Mouse (Mus musculus): ENCODE measurements at regions not wholly inside any gene's neighbourhood (a gene's known extent, or its start where the extent isn't known, plus 50 kb on each side); places are given as distances from the start of the nearest gene placed in this dataset.
A peak's percentile ranks its signal among the peaks of the same experiment; 100 is the strongest.

DNA sequence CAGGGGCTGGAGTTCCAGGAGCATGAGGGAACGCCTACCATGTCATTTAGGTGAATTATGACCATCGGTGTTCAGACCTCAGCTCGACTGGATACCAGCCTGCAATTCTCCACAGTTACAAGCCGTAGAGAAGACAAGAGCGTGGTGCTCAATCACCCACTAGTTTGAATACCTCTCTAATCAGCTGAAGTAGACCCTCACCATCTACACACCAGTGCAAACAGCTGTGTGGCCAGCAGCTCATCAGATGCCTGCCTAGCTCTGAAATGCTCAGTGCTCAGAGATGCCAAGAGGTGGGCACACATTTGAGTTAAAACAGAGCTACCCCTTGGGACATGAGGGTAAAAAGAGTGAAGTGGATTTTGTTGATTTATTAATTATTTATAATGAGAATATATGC lies 660.2 kb downstream of the Magi1 start:
- DNase-seq: no peak

DNA sequence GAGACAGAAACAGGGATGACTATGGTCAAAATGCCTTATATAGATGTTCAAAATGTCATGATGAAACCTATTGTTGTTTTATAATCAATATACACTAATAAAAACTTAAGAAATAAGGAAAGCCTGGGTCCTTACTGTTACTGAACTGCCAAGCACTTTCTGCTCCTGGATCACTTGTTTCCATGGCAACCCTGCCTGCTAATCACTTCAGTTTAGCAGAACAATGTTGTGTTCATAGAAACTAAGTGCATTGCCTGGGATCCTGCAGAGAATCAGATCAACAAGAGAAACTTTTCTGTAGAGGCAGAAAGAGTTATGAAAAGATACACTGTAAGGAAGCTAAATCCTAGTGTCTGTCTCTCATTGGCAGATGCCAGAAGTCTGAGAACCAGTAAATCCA lies 666.8 kb downstream of the Magi1 start:
- no peak for DNase-seq

DNA sequence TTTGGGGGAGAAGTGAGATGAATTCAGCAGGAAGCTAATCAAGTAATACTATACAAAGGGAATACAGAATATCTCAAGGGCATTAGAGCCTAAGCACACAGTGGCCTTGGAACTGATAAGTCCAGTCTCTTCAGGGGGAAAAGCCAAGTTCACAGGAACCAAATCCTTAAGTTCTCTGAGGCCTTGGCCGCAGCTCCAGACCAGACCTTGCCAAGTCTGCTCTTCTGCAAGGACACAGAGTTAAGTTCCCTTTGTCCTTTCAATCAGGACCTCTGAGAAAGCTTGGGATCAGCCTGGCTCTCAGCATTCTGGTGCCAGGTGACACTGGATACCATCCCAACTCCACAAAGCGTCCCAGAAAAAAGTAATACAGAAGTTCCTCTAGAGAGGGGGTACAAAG lies 657.1 kb upstream of the Adamts9 start:
- no peak for DNase-seq

DNA sequence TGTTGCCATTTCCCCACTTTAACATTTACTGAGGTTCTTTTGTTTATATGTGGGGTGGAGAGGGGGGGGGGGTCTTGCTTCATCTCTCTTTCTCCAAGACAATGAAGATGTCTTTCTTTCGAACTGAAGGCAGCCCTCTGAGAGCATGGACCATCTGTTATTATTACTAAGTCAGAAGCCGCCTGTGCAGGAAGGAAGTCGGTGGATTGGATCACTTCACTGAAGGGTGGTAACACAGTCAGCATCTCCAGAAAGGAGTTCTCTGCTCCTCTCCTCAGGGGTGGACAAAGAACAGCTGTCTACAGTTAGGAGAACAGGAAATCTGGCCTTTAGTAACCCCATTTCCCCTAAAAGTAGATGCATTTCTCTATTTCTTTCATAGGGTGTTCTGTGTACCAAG lies 656.1 kb upstream of the Adamts9 start:
- DNase-seq: no peak

DNA sequence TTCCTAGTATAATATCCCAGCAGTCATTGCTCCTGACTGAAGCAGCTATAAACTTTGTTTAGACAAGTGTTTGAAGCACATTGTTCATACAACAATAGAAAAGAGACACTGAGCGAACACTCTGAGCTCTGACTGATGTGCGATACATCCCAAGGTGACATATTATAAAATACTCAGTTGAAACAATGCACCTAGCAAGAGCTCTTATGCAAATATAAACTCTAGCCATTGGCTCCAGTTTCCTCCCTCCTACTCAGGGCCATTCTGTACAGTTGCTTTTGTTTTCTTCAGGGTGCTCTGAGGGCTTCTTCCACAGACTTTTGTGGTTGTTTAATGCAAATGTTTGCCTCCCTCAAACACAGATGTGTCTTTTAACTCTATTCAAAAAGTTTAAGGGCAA lies 646.6 kb upstream of the Adamts9 start:
- no peak for DNase-seq

DNA sequence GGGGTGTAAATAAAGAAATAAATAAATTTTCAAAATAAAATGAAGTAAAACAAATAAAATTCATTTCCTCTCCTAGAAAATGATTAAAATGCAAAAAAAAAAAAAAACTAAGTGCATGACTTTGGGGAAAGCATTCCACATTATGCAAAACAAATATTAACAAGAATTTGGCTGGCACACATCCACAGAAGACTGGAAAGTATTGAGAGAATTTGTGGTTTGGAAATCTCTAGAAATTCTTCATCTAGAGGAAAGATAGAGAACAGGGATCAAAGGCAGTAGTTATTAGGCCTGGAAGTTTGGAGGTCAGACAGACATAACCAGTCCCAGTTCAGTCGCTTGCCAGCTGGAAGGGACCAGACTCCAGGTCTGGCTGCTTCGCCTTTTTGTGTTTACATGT lies 643.6 kb upstream of the Adamts9 start:
- DNase-seq: no peak

DNA sequence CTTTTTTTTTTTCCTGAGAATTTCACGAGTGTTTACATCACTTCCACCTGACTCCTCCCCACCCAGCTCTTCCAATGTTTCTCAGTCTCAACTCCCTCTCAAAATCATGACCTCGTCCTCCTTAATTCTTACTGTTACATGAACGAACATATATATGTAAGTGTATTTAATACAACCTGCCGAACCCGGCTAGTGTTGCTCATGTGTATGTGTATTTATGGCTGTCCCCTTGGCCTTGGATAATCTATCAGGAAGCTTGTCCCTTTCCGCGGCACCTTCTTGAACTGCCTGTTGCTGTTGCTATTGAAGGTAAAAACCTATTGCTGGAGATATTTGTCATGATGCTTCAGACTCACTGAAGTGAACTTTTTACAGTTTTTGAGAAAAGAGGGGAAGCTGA lies 637.8 kb upstream of the Adamts9 start:
- no peak for DNase-seq

DNA sequence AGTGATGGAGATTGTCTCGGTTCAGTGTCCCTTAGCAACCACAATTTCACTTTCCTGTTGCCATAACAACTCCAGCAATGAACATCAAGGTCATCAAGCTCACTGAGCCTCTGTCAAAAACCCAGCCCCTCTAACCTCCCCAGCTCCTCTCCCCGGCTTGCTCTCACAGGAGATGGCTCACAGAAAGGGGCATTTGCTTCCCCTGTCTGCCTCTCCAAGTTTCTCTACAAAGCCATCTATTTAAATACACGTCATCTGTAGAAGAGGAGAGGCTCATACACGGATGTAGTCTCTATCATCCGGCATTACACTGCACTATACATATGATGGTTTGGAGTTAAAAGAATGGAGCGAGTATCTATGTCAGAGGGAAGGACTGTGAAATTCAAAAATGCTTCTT lies 637.4 kb upstream of the Adamts9 start:
- DNase-seq: no peak

DNA sequence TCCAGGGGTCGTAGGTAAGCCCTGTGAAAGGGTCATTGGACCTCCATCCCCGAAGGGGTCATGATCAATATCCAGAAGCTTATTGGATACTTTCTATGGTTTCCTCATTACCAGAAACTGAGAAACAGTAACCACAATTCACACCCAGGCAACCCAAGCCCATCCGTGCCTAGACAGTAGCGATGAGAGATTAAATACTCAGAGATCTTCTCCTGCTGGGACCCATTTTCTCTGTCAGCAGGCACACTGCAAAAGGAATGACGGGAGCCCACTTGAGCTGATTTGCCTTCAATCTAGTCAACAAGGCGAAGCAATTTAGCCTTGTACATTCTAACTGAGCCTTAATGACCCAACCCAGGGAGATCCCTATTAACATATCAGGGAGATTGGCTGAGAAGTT lies 632.0 kb upstream of the Adamts9 start:
- no peak for DNase-seq

DNA sequence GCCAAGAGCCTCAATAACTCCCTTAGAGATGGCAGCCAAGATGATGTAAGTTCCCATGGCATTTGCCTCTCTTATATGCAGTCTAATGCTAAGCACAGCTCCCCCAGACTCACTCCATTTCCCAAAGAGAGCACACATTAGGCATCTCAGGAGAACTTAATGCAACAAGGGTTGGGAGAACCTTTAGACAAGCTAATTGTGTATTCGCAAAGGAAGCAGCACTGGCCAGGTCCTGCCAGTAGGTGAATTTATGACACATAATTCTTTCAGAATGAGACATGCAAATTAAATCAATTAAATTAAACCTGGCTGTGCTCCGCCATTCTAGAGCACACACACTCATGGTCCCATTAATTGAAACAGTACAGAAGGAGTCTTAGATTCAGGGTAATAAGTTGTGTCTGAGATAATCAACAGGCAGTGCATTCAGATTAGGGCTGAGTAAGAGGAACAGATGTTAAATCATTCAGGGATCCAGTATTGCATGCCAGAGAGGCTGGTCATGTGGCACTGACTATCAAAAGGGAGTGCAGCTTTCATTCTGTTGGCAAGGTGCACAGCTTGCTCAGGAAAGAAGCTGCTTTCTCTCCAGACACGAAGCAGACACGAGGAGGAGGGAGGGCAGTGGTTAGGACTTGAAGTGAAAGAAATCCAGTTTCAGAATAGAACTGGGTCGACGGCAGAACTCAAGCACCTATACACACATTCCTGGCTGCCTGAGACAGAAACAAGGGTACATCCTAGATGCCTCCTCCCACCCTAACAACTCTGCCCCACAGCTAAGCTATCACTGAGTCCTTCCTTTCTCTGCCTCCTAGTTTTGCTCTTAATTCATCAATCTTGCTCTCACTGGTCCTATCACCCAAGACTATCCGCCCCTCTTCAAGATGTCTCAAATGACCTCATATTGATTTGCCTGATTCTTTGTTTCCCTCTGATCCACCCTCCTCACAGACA lies 630.7 kb upstream of the Adamts9 start:
- peak; percentile 7 for DNase-seq

DNA sequence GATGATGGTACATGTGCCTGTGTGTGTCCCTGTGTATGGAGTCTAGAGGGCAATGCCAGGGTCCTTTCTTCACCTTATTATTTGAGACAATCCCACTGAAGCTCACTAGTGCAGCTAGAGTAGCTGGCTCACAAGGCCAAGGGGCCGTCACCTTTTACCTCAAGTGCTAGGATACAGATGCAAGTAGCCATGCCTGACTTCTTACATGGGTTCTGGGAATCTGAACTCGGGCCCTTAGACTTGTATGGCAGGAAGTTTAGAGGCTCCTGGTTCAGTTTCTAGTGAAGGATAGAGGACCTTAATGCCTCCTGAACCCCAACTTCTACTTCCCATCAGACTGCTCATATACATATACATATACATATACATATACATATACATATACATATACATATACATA lies 626.6 kb upstream of the Adamts9 start:
- DNase-seq: no peak

DNA sequence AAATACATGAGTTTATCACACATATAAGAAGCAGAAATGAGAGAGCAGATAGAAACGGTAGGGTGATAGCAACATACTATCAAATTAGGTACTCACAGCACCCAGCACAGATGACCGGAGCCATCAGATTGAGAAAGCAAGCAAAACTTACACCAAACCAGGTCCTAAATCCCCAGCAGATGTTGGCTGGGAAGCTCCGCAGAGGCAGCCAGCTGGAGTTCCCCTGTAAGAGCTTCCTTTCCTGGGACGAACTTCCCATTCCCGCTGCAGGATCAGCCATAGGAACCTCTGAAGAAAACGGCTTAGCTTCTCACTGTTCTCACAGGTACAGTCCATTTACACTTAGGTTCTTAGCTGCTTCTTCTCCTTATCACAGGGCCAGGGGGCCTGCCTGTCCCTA lies 625.9 kb upstream of the Adamts9 start:
- DNase-seq: no peak

DNA sequence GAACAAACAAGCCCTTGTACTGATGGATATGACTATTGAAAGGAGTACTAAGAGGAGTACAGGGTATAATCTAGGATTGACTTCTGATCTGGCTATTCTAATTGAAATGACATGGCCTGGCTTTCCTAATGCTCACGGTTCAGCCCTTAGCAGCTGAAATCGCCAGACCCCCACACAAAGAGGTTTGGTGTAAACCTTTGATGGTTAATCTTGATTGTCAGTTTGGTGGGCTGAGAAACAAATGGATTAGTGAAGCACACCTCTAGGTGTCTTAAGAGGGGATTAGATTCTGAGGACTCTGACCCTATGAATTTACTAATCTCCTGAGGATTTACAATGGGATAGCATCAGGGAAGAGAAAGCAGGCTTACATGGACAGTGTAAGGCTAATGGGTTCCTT lies 623.4 kb upstream of the Adamts9 start:
- DNase-seq: no peak

DNA sequence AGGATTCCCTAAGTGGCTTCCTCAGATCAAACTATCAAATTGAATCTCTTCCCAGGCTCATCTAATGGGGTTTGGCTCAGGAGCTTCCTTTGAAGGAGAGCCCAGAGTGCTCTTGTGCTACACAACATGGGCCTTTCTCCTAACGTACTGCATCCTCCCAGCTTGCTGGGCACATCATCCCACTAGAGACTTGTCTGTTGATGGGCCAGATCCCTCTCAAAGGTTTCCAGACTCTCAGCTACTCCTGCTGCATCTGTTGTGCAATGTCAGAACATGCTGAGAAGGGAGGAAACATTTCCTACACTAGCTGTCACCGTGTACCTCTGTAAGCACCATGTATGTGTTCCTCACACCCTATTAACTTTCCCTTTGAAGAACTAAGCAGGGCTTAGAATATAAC lies 605.0 kb upstream of the Adamts9 start:
- no peak for DNase-seq

DNA sequence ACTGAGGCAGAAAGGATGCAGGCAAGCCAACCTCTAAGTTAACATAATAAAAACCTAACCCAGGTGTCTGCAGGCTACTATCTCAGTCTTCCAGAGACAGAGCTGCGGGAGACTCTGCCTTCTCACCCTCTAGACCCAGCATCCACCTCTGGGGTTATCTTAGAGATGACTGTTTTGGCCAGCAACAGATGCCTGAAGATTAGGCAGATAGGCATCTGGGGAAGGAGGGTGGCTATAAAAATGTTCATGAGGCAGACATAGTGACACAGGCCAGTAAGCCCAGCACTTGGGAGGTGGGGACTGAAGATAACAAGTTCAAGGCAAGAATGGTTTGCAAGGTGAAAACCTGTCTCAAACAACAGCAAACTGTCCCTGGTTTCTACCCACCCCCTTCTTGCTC lies 601.0 kb upstream of the Adamts9 start:
- no peak for DNase-seq

DNA sequence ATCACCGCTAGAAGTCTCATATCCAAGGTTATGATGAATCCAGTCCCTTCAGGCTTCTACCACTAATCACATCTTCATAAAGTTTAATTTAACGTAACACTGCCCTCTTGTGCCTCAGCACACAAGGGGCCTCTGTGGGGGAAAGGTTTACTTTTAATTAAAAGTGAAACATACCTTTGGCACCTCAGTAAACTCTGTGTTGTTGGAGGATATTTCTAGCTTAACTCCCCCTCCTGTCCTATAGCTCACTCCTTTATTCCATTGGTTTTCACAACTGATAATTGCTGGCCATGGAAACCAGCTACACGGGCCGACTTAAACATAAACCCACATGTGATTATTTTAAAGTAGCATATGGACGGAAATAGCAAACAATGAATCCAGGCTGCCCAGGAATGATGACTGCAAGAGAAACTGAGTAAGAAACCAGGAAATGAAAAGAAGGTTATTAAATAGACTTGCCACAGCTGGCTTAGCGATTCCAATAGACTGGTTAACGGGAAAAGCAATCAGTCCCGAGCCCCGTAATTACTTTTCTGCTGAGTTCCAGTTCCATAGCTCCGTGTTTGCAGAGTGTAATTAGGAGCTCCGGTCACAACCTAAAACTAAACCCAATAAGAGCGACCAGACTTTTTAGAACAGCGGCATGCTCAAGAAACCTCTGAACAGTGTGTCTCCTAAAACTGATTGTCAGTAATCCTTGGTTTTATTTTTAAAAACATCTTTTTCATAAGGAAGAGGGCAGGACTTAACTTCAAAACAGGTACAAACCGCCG lies 600.2 kb upstream of the Adamts9 start:
- DNase-seq: no peak

DNA sequence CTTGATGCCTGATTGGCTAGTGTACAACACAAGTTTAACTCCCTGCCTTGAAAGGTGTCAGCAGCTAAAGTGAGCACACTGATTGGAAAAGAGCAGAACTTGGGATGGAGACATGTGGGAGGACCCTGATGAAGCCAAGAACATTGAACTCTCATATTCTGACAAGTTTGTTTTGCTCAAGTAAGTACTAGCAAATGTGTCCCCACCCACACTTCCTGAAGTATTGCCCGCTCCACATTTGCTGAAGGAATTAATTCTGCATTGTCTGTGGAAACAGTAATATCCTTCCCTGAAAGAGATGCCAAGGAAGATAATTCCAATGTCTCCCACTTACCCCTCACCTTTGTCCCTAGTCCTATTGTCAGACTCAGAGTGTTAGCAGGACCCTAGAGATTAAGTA lies 596.3 kb upstream of the Adamts9 start:
- no peak for DNase-seq

DNA sequence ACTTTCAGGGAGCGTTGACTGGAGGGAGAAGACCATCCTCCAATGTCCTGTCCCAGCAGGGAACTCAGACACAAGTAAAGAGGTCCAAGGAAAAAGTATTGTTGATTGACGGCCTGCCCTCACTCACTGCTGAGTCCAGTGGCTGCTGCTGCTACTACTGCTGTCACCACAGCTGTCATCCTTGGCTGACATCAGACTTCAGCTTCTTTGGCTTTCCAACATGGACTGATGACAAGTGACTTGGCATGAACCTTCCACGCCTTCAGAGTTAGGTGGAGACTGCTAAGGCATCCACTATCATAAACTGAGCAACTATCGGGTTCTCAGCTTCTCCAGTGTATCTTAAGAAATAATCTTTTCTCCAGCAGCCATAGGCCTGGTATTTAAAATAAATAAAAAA lies 595.9 kb upstream of the Adamts9 start:
- peak; percentile 5 for DNase-seq

DNA sequence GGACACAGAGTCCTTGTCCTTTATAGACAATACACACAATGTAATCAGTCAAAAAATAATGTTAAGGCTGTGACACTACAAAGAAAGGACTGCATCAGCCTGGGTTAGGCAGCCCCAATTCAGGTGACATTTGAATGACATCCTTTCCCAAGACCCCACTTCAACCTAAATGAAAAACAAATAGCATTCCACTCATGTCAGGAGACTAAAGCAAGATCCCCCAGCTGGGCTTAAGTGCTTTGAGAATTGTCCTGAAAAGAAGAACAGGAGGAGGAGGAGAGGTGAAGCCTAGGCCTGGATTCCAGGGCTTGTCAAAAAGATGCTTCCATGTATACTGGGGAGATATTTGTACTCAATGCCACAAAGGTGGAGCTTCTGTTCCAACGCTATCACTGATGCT lies 594.7 kb upstream of the Adamts9 start:
- DNase-seq: no peak

DNA sequence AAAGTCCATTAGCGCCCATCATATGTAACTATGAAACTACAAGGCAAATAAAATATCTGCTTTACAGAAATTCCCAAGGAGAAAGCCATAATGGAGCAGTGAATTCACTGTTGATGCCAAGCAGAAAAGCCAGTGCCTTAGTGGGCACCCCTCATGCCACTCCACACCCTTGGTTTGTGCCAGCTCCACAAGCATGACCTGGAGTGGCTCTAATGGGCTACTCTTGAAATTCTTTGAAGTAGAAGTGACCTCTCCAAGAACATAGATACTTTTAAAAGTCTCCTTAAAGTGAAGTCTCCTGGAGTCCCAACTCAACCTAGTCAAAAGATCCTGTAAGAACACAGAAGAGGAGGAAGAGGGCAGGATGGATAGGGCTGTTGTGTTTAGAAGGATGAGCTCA lies 593.8 kb upstream of the Adamts9 start:
- DNase-seq: no peak

DNA sequence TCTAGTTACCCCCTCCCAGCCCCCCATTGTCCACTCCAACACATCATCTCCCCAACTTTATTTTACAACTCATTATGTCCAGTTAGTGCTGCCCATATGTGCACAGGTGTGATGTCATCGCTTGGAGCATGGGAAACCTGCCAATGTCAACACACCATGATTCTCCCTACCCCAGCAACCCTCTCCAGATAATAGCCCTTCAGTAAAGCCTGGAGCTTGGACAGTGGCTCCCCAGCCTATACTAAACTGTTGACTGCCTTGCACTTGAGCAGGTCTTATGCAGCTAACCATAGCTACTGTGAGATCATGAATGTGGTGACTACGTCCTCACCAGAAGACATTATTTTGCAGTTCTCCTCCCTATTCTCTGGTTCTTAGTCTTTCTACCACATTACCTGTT lies 570.5 kb upstream of the Adamts9 start:
- no peak for DNase-seq

DNA sequence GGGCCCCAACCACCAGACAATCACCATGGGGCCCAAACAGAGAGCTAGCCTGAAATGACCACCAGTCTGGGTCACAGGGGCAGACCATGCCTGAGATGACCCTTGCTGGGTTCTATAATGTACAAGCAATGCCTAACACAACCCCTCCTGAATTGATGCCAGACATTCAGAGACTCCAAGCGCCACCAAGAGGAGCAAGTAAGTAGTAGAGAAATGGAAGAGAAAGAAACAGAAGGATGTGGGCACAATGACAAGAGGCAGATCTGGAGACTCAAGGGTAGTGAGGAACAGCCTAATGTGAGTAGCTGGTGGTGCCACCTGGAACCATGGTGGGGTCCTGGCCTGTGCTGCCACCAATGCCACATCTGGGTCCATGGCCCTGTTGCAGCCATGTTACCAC lies 566.6 kb upstream of the Adamts9 start:
- DNase-seq: no peak

DNA sequence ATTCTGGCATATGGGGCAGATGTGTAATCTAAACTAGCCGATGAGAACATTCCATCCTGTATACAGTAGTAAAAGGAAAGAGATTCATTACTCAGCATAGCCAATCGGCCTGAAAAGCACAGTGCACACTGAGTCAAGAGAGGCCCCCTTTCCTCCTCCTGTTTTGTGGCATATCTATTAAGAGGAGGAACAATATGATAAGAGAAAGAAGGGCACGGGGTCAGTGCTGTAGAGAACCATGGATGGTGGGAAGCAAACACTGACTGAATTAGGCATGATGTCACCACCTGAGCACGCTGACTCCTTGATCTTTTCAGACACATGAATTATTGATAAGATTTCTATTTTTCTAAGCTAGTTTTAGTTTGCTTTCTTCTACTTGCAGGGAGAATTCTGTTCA lies 554.5 kb upstream of the Adamts9 start:
- no peak for DNase-seq

DNA sequence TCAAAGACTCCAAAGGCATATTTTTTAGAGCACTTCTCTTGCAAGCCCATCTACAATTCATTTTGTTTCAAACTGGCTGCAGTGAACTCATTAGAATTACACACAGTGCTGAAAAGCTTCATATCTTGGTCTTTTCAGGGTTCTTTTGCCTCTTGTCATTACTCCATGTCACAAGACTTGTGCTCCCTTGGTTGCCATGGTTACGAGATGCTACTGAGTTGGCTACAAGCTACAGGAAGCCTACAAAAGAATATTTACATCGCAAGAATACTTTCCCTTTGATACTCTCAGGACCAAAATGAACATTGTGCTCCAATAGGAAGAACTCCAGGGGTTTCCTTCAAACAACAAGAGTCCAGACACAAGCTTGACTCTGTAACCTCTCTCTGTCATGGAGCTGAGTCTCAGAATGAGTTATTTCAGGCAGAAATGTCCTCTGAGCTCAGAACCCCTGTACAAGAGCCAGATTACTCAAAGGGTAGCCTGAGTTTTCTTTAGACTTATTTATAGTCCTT lies 545.2 kb upstream of the Adamts9 start:
- no peak for DNase-seq

Measured in gastrocnemius, postnatal 10 days (tissue).